ENCODE assay signal across 15 mouse cellular contexts in genomic region chr9:77707433-77708139, GRCm38 (mm10). TPM values are rescaled to one million over a fixed set of nuclear protein-coding genes. Genes with fewer than 3 reads are reported as not detected.
A peak's percentile ranks its signal among the peaks of the same experiment; 100 is the strongest.
DNase-seq lines count a peak whose midpoint lies in the region; ATAC-seq and TF ChIP-seq lines count a peak whose summit lies in the region.
"Had no signal": no experiment of that assay in that cellular context is flagged by ENCODE, and none has a peak within 500 bp of the region (broad histone marks: within the 10 kb centered on the region; RNA-seq: fewer than 3 reads in every experiment).

No protein-coding gene starts in this region.

- no peaks in the 10 kb centered on the region for H3K9me3 ChIP-seq in lung, postnatal 0 days (ENCODE audit: low read length)
- H3K9me3 ChIP-seq in intestine, embryonic 16.5 days (ENCODE audit: control insufficient read depth, low read length) = no peaks in the 10 kb centered on the region
- no peaks in the 10 kb centered on the region for H3K9me3 ChIP-seq in liver, embryonic 15.5 days (replicated peaks)
- H3K9me3 ChIP-seq: embryonic facial prominence, embryonic 13.5 days; forebrain, embryonic 12.5 days; limb, embryonic 12.5 days; midbrain, embryonic 13.5 days had no signal

- H3K36me3 ChIP-seq in lung, postnatal 0 days (ENCODE audit: insufficient read depth, low read length) = no peaks in the 10 kb centered on the region
- H3K36me3 ChIP-seq in intestine, embryonic 16.5 days (ENCODE audit: control insufficient read depth, insufficient read depth, low read length) = no peaks in the 10 kb centered on the region
- no peaks in the 10 kb centered on the region for H3K36me3 ChIP-seq in liver, embryonic 15.5 days (replicated peaks)
- H3K36me3 ChIP-seq: embryonic facial prominence, embryonic 13.5 days; forebrain, embryonic 12.5 days; limb, embryonic 12.5 days; midbrain, embryonic 13.5 days had no signal

- no peak overlapping the region for H3K4me2 ChIP-seq in lung, postnatal 0 days (replicated peaks; ENCODE audit: low read depth, low read length)
- H3K4me2 ChIP-seq in intestine, embryonic 16.5 days (ENCODE audit: low read depth, low read length) = peak overlapping the region; percentile 24
- H3K4me2 ChIP-seq in liver, embryonic 15.5 days = no peak overlapping the region
- H3K4me2 ChIP-seq: embryonic facial prominence, embryonic 13.5 days; forebrain, embryonic 12.5 days; limb, embryonic 12.5 days; midbrain, embryonic 13.5 days had no signal

- H3K4me3 ChIP-seq in lung, postnatal 0 days (ENCODE audit: low read depth, low read length) = no peak overlapping the region
- H3K4me3 ChIP-seq in intestine, embryonic 16.5 days (ENCODE audit: low read length) = no peak overlapping the region
- no peak overlapping the region for H3K4me3 ChIP-seq in liver, embryonic 15.5 days (replicated peaks)
- H3K4me3 ChIP-seq: embryonic facial prominence, embryonic 13.5 days; forebrain, embryonic 12.5 days; left cerebral cortex, adult 2 months; limb, embryonic 12.5 days; midbrain, embryonic 13.5 days; myocyte had no signal

- 62% methylated on average over 9 of the region's 9 CpGs for WGBS in lung, postnatal 0 days
- 56% methylated on average over 9 of the region's 9 CpGs for WGBS in intestine, embryonic 16.5 days
- WGBS in liver, embryonic 15.5 days (ENCODE audit: insufficient replicate concordance) = 60% methylated on average over 9 of the region's 9 CpGs

- H3K27me3 ChIP-seq in lung, postnatal 0 days (replicated peaks; ENCODE audit: insufficient read depth, low read length) = no peaks in the 10 kb centered on the region
- H3K27me3 ChIP-seq in intestine, embryonic 16.5 days (replicated peaks; ENCODE audit: control insufficient read depth, insufficient read depth, low read length) = no peaks in the 10 kb centered on the region
- no peaks in the 10 kb centered on the region for H3K27me3 ChIP-seq in liver, embryonic 15.5 days
- H3K27me3 ChIP-seq: embryonic facial prominence, embryonic 13.5 days; forebrain, embryonic 12.5 days; limb, embryonic 12.5 days; midbrain, embryonic 13.5 days had no signal

- H3K4me1 ChIP-seq in lung, postnatal 0 days (ENCODE audit: insufficient read depth, low read depth, low read length) = no peaks in the 10 kb centered on the region
- no peaks in the 10 kb centered on the region for H3K4me1 ChIP-seq in intestine, embryonic 16.5 days (ENCODE audit: control insufficient read depth, insufficient read depth, low read length)
- H3K4me1 ChIP-seq in liver, embryonic 15.5 days (replicated peaks) = no peaks in the 10 kb centered on the region
- H3K4me1 ChIP-seq: embryonic facial prominence, embryonic 13.5 days; forebrain, embryonic 12.5 days; limb, embryonic 12.5 days; midbrain, embryonic 13.5 days had no signal

- ATAC-seq in lung, postnatal 0 days = 0 out of 2 replicates have a peak, but pooled peaks have one; percentile 17
- peak; percentile 85 for ATAC-seq in intestine, embryonic 16.5 days
- ATAC-seq in liver, embryonic 15.5 days (ENCODE audit: insufficient read depth) = peak; percentile 58
- ATAC-seq: midbrain, embryonic 13.5 days had no signal

- 0 out of 2 replicates have a peak overlapping the region, but pooled peaks have one; percentile 0 for H3K27ac ChIP-seq in lung, postnatal 0 days (ENCODE audit: low read length)
- peak overlapping the region; percentile 62; the same call in 1 of the 2 replicates for H3K27ac ChIP-seq in intestine, embryonic 16.5 days (ENCODE audit: low read length)
- H3K27ac ChIP-seq in liver, embryonic 15.5 days (replicated peaks) = peak overlapping the region; percentile 38; the same call in 1 of the 2 replicates
- H3K27ac ChIP-seq: embryonic facial prominence, embryonic 13.5 days; forebrain, embryonic 12.5 days; left cerebral cortex, adult 2 months; limb, embryonic 12.5 days; macrophage; midbrain, embryonic 13.5 days had no signal

- no peak for TF ChIP-seq EP300 in lung, postnatal 0 days (IDR thresholded peaks at IDR 0.05)

- no peak overlapping the region for H3K9ac ChIP-seq in lung, postnatal 0 days (replicated peaks; ENCODE audit: low read depth)
- H3K9ac ChIP-seq in intestine, embryonic 16.5 days (ENCODE audit: low read depth, low read length) = no peak overlapping the region
- no peak overlapping the region for H3K9ac ChIP-seq in liver, embryonic 15.5 days
- H3K9ac ChIP-seq: embryonic facial prominence, embryonic 13.5 days; forebrain, embryonic 12.5 days; limb, embryonic 12.5 days; midbrain, embryonic 13.5 days had no signal

- DNase-seq in lung, postnatal 0 days (ENCODE audit: low spot score) = peak; percentile 18
- no peak for DNase-seq in lung, postnatal 14 days
- no peak for DNase-seq in layer of hippocampus, postnatal 36 days
- DNase-seq in adrenal gland, adult 18-20 months (ENCODE audit: low spot score in 2 of 2) = no peak
- DNase-seq in frontal cortex, postnatal 14 days (ENCODE audit: low spot score in 2 of 2) = no peak
- DNase-seq: cerebellum, adult 11-12 months had no signal

- no peak for TF ChIP-seq CTCF in lung, postnatal 0 days (IDR thresholded peaks at IDR 0.05)

RNA-seq across cellular contexts. Expression of gene Gclc, which starts 46.7 kb away (rescaled TPM):
- 40.8 and 71.8 TPM in 2 replicates for polyA plus RNA-seq in lung, postnatal 0 days (2015; fragmentation: Nextera tagmentation; extraction: Ambion mirVana)
- 4.7 and 10.1 TPM in 2 replicates for polyA plus RNA-seq in intestine, embryonic 16.5 days (2015; fragmentation: Nextera tagmentation; extraction: Ambion mirVana)
- 24.9 and 28.6 TPM in 2 replicates for polyA plus RNA-seq in liver, embryonic 15.5 days (2015; fragmentation: Nextera tagmentation; extraction: Ambion mirVana)
- total RNA-seq in layer of hippocampus, postnatal 36 days (2021) = 10 to 100 TPM; 44.9 TPM
- 10 to 100 TPM; 38.1 to 50.8 TPM for total RNA-seq in adrenal gland, adult 18-20 months (2021)

Comparison
In these comparisons a context has a peak if more than half of its experiments do, and no peak if none do; other contexts are left out.
1. ATAC-seq: peak in every context shown above with its lines; median percentile 85 in intestine, embryonic 16.5 days; 58 in liver, embryonic 15.5 days; 17 in lung, postnatal 0 days.
2. H3K27ac ChIP-seq: peak in every context shown above with its lines; median percentile 62 in intestine, embryonic 16.5 days; 38 in liver, embryonic 15.5 days; 0 in lung, postnatal 0 days.